Mouse (Mus musculus): ENCODE measurements around the gene Slc35b1. TPM values are rescaled to one million over a fixed set of nuclear protein-coding genes. Genes with fewer than 3 reads are reported as not detected.
A peak's percentile ranks its signal among the peaks of the same experiment; 100 is the strongest.

Slc35b1 gene
- polyA plus RNA-seq, 1 experiment: 63.6 TPM

DNA sequence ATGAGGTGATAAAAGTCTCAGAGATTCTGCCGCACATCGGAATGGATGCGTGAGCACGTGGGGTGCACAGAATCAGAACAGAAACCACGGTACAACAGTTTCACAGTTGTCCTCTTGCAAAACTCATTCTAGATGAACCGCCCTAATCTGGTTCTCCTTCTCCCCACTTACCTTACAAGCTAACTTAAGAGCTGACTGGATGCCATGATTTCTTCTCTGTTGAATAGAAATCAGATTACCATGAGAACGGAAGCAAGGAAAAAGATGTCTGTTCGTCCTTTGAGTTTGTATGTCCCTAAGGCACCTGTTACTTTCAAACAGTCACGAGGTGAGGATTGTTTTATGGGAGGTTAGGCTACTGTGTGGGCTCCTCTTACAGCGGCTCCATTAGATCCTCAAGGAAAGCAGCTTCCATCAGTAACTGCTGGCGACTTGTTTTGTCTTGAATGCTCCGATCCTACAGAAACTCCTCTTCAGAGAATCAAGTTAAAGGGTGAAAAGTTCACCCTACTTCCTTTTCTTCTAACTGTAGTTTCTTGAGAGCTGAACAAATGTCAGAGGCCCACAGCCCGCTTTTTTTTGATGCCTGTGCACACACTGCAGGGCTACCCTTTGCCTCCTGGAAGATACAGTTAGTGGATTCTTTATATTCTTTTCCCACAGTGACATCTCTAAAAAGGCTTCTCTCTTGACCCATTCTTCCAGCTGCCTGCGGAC, 30.1 kb upstream of the Slc35b1 start:
- WGBS: 68% methylated on average over 14 of the region's 14 CpGs
- Histone ChIP-seq H3K4me3 (ENCODE audit: insufficient read depth, low read depth, low read length) (no peak overlapping the region), H3K27ac (ENCODE audit: insufficient read depth, low read depth, low read length) (no peak overlapping the region), H3K4me1 (ENCODE audit: control insufficient read depth, insufficient read depth, low read length) (peaks cover 13% of the 10 kb centered on the region), H3K27me3 (replicated peaks; ENCODE audit: control insufficient read depth, insufficient read depth, low read length) (no peaks in the 10 kb centered on the region), H3K36me3 (ENCODE audit: control insufficient read depth, insufficient read depth, low read length) (no peaks in the 10 kb centered on the region)
- no peak for DNase-seq
- TF ChIP-seq POLR2A (IDR thresholded peaks at IDR 0.05; ENCODE audit: low read depth, low read length) (no peak), CTCF (conservative IDR thresholded peaks at IDR 0.05; ENCODE audit: insufficient read depth, insufficient read length, low read depth, low read length) (no peak)

- no peak for TF ChIP-seq CTCF (conservative IDR thresholded peaks at IDR 0.05; ENCODE audit: insufficient read depth, insufficient read length, low read depth, low read length)
- TF ChIP-seq POLR2A (IDR thresholded peaks at IDR 0.05; ENCODE audit: low read depth, low read length): no peak
- H3K36me3 ChIP-seq (ENCODE audit: control insufficient read depth, insufficient read depth, low read length): no peaks in the 10 kb centered on the region
- DNase-seq: no peak
- WGBS: 87% methylated on average over 12 of the region's 12 CpGs
- peaks cover 8% of the 10 kb centered on the region for H3K4me1 ChIP-seq (ENCODE audit: control insufficient read depth, insufficient read depth, low read length)
- no peaks in the 10 kb centered on the region for H3K27me3 ChIP-seq (replicated peaks; ENCODE audit: control insufficient read depth, insufficient read depth, low read length)
- no peak overlapping the region for H3K27ac ChIP-seq (ENCODE audit: insufficient read depth, low read depth, low read length)
- no peak overlapping the region for H3K4me3 ChIP-seq (ENCODE audit: insufficient read depth, low read depth, low read length)
Observed at GRCm38 (mm10) chr11:95354945-95355660, 29.4 kb upstream of the Slc35b1 start.

- peaks cover 6% of the 10 kb centered on the region; the same call in 1 of the 2 replicates for H3K4me1 ChIP-seq (ENCODE audit: control insufficient read depth, insufficient read depth, low read length)
- no peak overlapping the region for H3K4me3 ChIP-seq (ENCODE audit: insufficient read depth, low read depth, low read length)
- TF ChIP-seq CTCF (conservative IDR thresholded peaks at IDR 0.05; ENCODE audit: insufficient read depth, insufficient read length, low read depth, low read length): no peak
- TF ChIP-seq POLR2A (IDR thresholded peaks at IDR 0.05; ENCODE audit: low read depth, low read length): no peak
- H3K27ac ChIP-seq (ENCODE audit: insufficient read depth, low read depth, low read length): no peak overlapping the region
- 94% methylated on average over 5 of the region's 5 CpGs for WGBS
- no peaks in the 10 kb centered on the region for H3K27me3 ChIP-seq (replicated peaks; ENCODE audit: control insufficient read depth, insufficient read depth, low read length)
- no peak for DNase-seq
- H3K36me3 ChIP-seq (ENCODE audit: control insufficient read depth, insufficient read depth, low read length): no peaks in the 10 kb centered on the region
Observed at GRCm38 (mm10) chr11:95355661-95356011, 28.9 kb upstream of the Slc35b1 start.

GRCm38 (mm10) chr11:95356039-95356438, 28.5 kb upstream of the Slc35b1 start:
- no peak for DNase-seq
- no peaks in the 10 kb centered on the region for H3K27me3 ChIP-seq (replicated peaks; ENCODE audit: control insufficient read depth, insufficient read depth, low read length)
- WGBS: 90% methylated on average over 7 of the region's 7 CpGs
- H3K27ac ChIP-seq (ENCODE audit: insufficient read depth, low read depth, low read length): no peak overlapping the region
- H3K4me1 ChIP-seq (ENCODE audit: control insufficient read depth, insufficient read depth, low read length): peaks cover 2% of the 10 kb centered on the region; the same call in 1 of the 2 replicates
- TF ChIP-seq CTCF (conservative IDR thresholded peaks at IDR 0.05; ENCODE audit: insufficient read depth, insufficient read length, low read depth, low read length) (no peak), POLR2A (IDR thresholded peaks at IDR 0.05; ENCODE audit: low read depth, low read length) (no peak)
- H3K36me3 ChIP-seq (ENCODE audit: control insufficient read depth, insufficient read depth, low read length): no peaks in the 10 kb centered on the region
- no peak overlapping the region for H3K4me3 ChIP-seq (ENCODE audit: insufficient read depth, low read depth, low read length)

- Histone ChIP-seq H3K27me3 (replicated peaks; ENCODE audit: control insufficient read depth, insufficient read depth, low read length) (no peaks in the 10 kb centered on the region), H3K4me3 (ENCODE audit: insufficient read depth, low read depth, low read length) (no peak overlapping the region), H3K27ac (ENCODE audit: insufficient read depth, low read depth, low read length) (no peak overlapping the region), H3K4me1 (ENCODE audit: control insufficient read depth, insufficient read depth, low read length) (no peaks in the 10 kb centered on the region; the same call in 1 of the 2 replicates), H3K36me3 (ENCODE audit: control insufficient read depth, insufficient read depth, low read length) (no peaks in the 10 kb centered on the region)
- 81% methylated on average over 17 of the region's 17 CpGs for WGBS
- TF ChIP-seq POLR2A (IDR thresholded peaks at IDR 0.05; ENCODE audit: low read depth, low read length) (no peak), CTCF (conservative IDR thresholded peaks at IDR 0.05; ENCODE audit: insufficient read depth, insufficient read length, low read depth, low read length) (no peak)
- DNase-seq: peak; percentile 48
Observed at GRCm38 (mm10) chr11:95356469-95357273, 27.8 kb upstream of the Slc35b1 start.

- no peaks in the 10 kb centered on the region; the same call in 1 of the 2 replicates for H3K4me1 ChIP-seq (ENCODE audit: control insufficient read depth, insufficient read depth, low read length)
- no peaks in the 10 kb centered on the region for H3K36me3 ChIP-seq (ENCODE audit: control insufficient read depth, insufficient read depth, low read length)
- no peak overlapping the region for H3K4me3 ChIP-seq (ENCODE audit: insufficient read depth, low read depth, low read length)
- no peak for DNase-seq
- H3K27me3 ChIP-seq (replicated peaks; ENCODE audit: control insufficient read depth, insufficient read depth, low read length): no peaks in the 10 kb centered on the region
- no peak overlapping the region for H3K27ac ChIP-seq (ENCODE audit: insufficient read depth, low read depth, low read length)
- WGBS: 66% methylated on average over 3 of the region's 3 CpGs
- TF ChIP-seq CTCF (conservative IDR thresholded peaks at IDR 0.05; ENCODE audit: insufficient read depth, insufficient read length, low read depth, low read length) (no peak), POLR2A (IDR thresholded peaks at IDR 0.05; ENCODE audit: low read depth, low read length) (no peak)
Observed at GRCm38 (mm10) chr11:95358263-95358662, 26.2 kb upstream of the Slc35b1 start.
